Mouse (Mus musculus): ENCODE measurements around the gene Olfr43. TPM values are rescaled to one million over a fixed set of nuclear protein-coding genes. Genes with fewer than 3 reads are reported as not detected.

Olfr43 gene
- not detected in 2 replicates for polyA plus RNA-seq (2014; fragmentation: Nextera tagmentation; extraction: Ambion mirVana)

DNA sequence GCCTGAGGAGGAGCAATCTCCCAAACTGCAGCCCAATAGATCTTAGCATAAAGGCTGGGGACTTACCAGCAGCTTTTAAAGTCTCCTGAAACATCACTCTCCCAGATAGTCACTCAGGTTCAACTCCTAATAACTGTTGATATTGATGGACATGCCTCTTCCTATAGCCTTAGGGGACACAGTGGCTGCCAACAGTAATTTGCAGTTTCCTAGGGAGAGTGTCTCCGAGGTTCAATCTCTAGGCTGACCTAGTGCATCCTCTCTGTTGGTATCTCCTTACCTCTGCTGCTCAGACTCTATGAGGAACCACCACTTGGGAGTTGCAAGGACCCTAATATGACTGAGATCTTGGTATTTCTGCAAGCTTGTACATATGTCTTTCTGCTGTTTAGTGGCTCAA is at the start of gene Olfr43:
TSS of gene Olfr43 (minus strand) at position 101 of the 400 bp plus-strand sequence.
- ATAC-seq (replicated peaks; ENCODE audit: insufficient number of reproducible peaks, low FRiP score, low TSS enrichment) = no peak
- 28% methylated on average over 1 of the region's 1 CpGs for whole genome bisulfite sequencing (ENCODE audit: insufficient replicate concordance)
- no peak within 1 kb of the TSS for H3K27ac ChIP-seq (ENCODE audit: low read depth, low read length)
- no peaks in the 10 kb centered on the region for H3K36me3 ChIP-seq (ENCODE audit: control insufficient read depth, insufficient read depth, low read length)
- H3K4me1 ChIP-seq (ENCODE audit: control insufficient read depth, insufficient read depth, low read length) = no peaks in the 10 kb centered on the region
- no peaks in the 10 kb centered on the region for H3K27me3 ChIP-seq (ENCODE audit: control insufficient read depth, insufficient read depth, low read length)
- no peak within 1 kb of the TSS for H3K9ac ChIP-seq (ENCODE audit: low read depth, low read length)
- H3K9me3 ChIP-seq (replicated peaks; ENCODE audit: control insufficient read depth, low read length) = no peaks in the 10 kb centered on the region
- H3K4me2 ChIP-seq = no peak within 1 kb of the TSS
- no peak within 1 kb of the TSS for H3K4me3 ChIP-seq (ENCODE audit: low read depth, low read length)

DNA sequence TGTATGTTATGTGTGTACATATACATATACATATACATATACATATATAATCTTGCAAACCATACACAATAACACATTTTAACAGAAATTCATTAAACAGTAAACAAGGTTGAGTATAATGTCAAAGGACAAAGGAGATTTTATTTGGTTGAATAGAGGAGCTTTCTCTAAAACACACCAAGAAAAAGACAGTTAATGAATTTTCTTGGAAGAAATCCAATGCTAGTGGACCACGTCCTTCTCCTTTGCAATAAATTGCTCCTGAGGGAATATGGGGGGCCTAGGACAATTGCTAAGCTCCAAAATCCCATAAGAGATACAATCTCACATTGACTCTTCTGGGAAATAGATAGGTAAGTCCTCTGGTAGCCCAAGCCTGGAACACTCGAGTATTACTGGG is 48.3 kb upstream of the Olfr43 start, which contains the start of gene Olfr406:
TSS of gene Olfr406 (plus strand) at position 301 of the 400 bp plus-strand sequence.
- 45% methylated on average over 2 of the region's 2 CpGs for WGBS (ENCODE audit: insufficient replicate concordance)
- Histone ChIP-seq H3K4me3 (ENCODE audit: low read depth, low read length) (no peak within 1 kb of the TSS), H3K27me3 (ENCODE audit: control insufficient read depth, insufficient read depth, low read length) (no peaks in the 10 kb centered on the region), H3K4me2 (no peak within 1 kb of the TSS), H3K9ac (ENCODE audit: low read depth, low read length) (no peak within 1 kb of the TSS), H3K27ac (ENCODE audit: low read depth, low read length) (no peak within 1 kb of the TSS), H3K36me3 (ENCODE audit: control insufficient read depth, insufficient read depth, low read length) (no peaks in the 10 kb centered on the region), H3K9me3 (replicated peaks; ENCODE audit: control insufficient read depth, low read length) (peaks cover 4% of the 10 kb centered on the region), H3K4me1 (ENCODE audit: control insufficient read depth, insufficient read depth, low read length) (no peaks in the 10 kb centered on the region)
- ATAC-seq (replicated peaks; ENCODE audit: insufficient number of reproducible peaks, low FRiP score, low TSS enrichment) = no peak

DNA sequence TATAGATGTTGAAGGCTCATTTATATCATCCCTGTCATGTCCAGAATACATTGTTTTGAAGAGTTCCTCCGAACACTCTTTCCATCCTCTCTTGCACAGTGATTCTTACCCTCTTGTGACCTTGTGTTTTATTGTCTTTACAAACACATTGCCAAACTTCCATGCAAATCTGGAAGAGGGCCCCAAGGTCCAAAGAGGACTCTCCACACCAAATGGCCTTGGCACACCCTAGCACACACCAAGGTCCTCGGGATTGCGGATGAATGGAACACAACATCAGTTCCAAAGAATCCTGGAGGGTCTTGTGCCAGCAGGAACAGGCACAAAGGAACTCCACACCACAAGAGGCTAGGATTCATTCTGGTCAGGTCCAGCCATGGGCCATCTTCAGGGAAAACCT is 30.0 kb upstream of the Olfr43 start:
- H3K9me3 ChIP-seq (replicated peaks; ENCODE audit: control insufficient read depth, low read length) = peaks cover 5% of the 10 kb centered on the region; the same call in 1 of the 2 replicates
- no peaks in the 10 kb centered on the region for H3K27me3 ChIP-seq (ENCODE audit: control insufficient read depth, insufficient read depth, low read length)
- H3K4me1 ChIP-seq (ENCODE audit: control insufficient read depth, insufficient read depth, low read length) = no peaks in the 10 kb centered on the region
- 81% methylated on average over 3 of the region's 3 CpGs for WGBS (ENCODE audit: insufficient replicate concordance)
- no peak for ATAC-seq (replicated peaks; ENCODE audit: insufficient number of reproducible peaks, low FRiP score, low TSS enrichment)
- H3K36me3 ChIP-seq (ENCODE audit: control insufficient read depth, insufficient read depth, low read length) = no peaks in the 10 kb centered on the region
- H3K4me3 ChIP-seq (ENCODE audit: low read depth, low read length) = no peak overlapping the region
- H3K9ac ChIP-seq (ENCODE audit: low read depth, low read length) = no peak overlapping the region
- H3K4me2 ChIP-seq = no peak overlapping the region
- H3K27ac ChIP-seq (ENCODE audit: low read depth, low read length) = no peak overlapping the region

DNA sequence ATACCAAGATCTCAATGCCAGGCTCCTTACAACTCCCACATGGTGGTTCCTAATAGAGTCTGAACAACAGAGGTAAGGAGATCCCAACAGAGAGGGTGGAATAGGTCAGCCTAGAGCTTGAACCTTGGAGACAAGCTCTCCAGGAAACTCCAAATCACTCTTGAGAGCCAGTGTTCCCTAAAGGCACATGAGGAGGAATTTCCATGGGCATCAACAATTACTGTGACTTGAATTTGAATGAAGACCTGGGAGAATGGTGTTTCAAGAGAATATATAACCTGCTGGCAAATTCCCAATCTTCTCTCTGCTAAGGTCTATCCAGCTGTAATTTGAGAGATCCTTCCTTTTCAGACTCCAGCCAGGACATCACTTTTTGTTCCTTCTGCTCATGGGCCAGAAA is 25.2 kb downstream of the Olfr43 start, which contains the start of gene Olfr403:
TSS of gene Olfr403 (plus strand) at position 301 of the 400 bp plus-strand sequence.
- Histone ChIP-seq H3K36me3 (ENCODE audit: control insufficient read depth, insufficient read depth, low read length) (no peaks in the 10 kb centered on the region), H3K4me2 (no peak within 1 kb of the TSS), H3K4me3 (ENCODE audit: low read depth, low read length) (no peak within 1 kb of the TSS), H3K9ac (ENCODE audit: low read depth, low read length) (no peak within 1 kb of the TSS), H3K9me3 (replicated peaks; ENCODE audit: control insufficient read depth, low read length) (peaks cover 3% of the 10 kb centered on the region), H3K27me3 (ENCODE audit: control insufficient read depth, insufficient read depth, low read length) (no peaks in the 10 kb centered on the region), H3K27ac (ENCODE audit: low read depth, low read length) (no peak within 1 kb of the TSS), H3K4me1 (ENCODE audit: control insufficient read depth, insufficient read depth, low read length) (no peaks in the 10 kb centered on the region)
- no peak for ATAC-seq (replicated peaks; ENCODE audit: insufficient number of reproducible peaks, low FRiP score, low TSS enrichment)

DNA sequence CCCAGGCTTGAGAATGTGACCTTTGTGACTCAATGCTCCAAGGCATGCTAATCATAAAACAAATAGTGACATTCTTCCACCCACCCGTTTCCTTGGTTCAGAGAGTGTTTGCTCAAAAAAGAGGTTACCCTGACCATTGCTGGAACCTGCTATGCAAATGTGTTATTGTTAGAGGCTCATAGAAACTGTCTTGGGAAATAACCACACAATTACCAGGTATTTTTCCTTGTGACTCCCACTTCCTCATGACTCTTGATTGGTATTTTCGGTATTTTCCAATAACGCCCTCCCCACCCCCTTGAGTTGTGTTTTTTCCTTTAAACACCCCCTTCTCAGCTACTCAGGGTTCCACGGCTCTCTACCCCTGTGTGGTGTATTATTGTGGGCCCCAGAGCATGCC is 27.4 kb downstream of the Olfr43 start:
- ATAC-seq (replicated peaks; ENCODE audit: insufficient number of reproducible peaks, low FRiP score, low TSS enrichment) = no peak
- H3K4me3 ChIP-seq (ENCODE audit: low read depth, low read length) = no peak overlapping the region
- no peak overlapping the region for H3K4me2 ChIP-seq
- H3K36me3 ChIP-seq (ENCODE audit: control insufficient read depth, insufficient read depth, low read length) = no peaks in the 10 kb centered on the region
- WGBS (ENCODE audit: insufficient replicate concordance) = 66% methylated on average over 4 of the region's 4 CpGs
- no peaks in the 10 kb centered on the region for H3K4me1 ChIP-seq (ENCODE audit: control insufficient read depth, insufficient read depth, low read length)
- no peaks in the 10 kb centered on the region for H3K27me3 ChIP-seq (ENCODE audit: control insufficient read depth, insufficient read depth, low read length)
- H3K27ac ChIP-seq (ENCODE audit: low read depth, low read length) = no peak overlapping the region
- H3K9ac ChIP-seq (ENCODE audit: low read depth, low read length) = no peak overlapping the region
- H3K9me3 ChIP-seq (replicated peaks; ENCODE audit: control insufficient read depth, low read length) = peaks cover 3% of the 10 kb centered on the region; the same call in 1 of the 2 replicates

DNA sequence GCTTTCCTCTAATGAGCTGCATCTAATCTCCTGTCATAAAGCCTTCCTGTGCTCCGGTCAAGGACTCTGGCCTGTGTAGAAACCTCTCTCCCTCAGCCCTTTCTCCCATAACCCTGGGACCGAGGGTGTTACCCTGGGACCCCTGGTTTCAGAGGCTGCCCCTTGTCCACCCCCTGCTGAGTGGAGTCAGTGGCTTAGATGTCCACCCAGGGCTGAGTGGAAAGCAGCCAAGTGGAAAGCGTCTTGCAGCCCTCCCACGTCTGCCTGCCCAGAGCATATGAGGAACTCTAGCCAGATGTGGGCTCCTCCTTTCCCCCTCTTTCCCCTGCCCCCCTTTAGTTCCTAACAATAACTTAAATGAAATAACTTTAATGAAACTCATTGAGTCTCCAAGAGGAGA is 28.0 kb downstream of the Olfr43 start:
- H3K4me3 ChIP-seq (ENCODE audit: low read depth, low read length) = no peak overlapping the region
- no peak overlapping the region for H3K9ac ChIP-seq (ENCODE audit: low read depth, low read length)
- no peak for ATAC-seq (replicated peaks; ENCODE audit: insufficient number of reproducible peaks, low FRiP score, low TSS enrichment)
- 76% methylated on average over 4 of the region's 4 CpGs for WGBS (ENCODE audit: insufficient replicate concordance)
- H3K4me2 ChIP-seq = no peak overlapping the region
- peaks cover 3% of the 10 kb centered on the region; the same call in 1 of the 2 replicates for H3K9me3 ChIP-seq (replicated peaks; ENCODE audit: control insufficient read depth, low read length)
- no peak overlapping the region for H3K27ac ChIP-seq (ENCODE audit: low read depth, low read length)
- no peaks in the 10 kb centered on the region for H3K27me3 ChIP-seq (ENCODE audit: control insufficient read depth, insufficient read depth, low read length)
- no peaks in the 10 kb centered on the region for H3K36me3 ChIP-seq (ENCODE audit: control insufficient read depth, insufficient read depth, low read length)
- H3K4me1 ChIP-seq (ENCODE audit: control insufficient read depth, insufficient read depth, low read length) = no peaks in the 10 kb centered on the region

DNA sequence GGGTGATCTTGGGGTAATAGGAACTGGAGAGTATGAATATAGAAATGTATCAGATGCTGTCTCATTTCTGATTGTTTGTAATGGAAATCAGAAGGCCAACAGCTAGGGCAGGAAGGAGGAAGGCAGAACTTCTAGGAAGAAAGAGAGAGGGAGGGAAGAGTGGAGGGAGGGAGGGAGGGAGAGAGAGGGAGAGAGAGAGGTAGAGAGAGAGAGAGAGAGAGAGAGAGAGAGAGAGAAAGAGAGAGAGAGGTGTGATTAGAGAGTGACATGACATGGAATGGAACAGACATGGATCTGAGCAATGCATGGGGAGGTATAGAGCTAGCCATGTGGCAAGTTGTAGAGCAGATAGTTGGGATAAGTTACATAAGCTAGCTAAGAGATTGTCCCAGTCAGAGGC is 42.4 kb downstream of the Olfr43 start:
- Histone ChIP-seq H3K4me3 (ENCODE audit: low read depth, low read length) (no peak overlapping the region), H3K9me3 (replicated peaks; ENCODE audit: control insufficient read depth, low read length) (no peaks in the 10 kb centered on the region), H3K4me1 (ENCODE audit: control insufficient read depth, insufficient read depth, low read length) (no peaks in the 10 kb centered on the region), H3K4me2 (no peak overlapping the region), H3K9ac (ENCODE audit: low read depth, low read length) (no peak overlapping the region), H3K27ac (ENCODE audit: low read depth, low read length) (no peak overlapping the region), H3K27me3 (ENCODE audit: control insufficient read depth, insufficient read depth, low read length) (no peaks in the 10 kb centered on the region), H3K36me3 (ENCODE audit: control insufficient read depth, insufficient read depth, low read length) (no peaks in the 10 kb centered on the region)
- no peak for ATAC-seq (replicated peaks; ENCODE audit: insufficient number of reproducible peaks, low FRiP score, low TSS enrichment)

Other genes with a start within 250 kb of the Olfr43 start
- gene Olfr398, start 221.0 kb downstream of the Olfr43 start, polyA plus RNA-seq (2014; fragmentation: Nextera tagmentation; extraction: Ambion mirVana) = not detected in 2 replicates
- not detected in 2 replicates for gene Olfr139, start 154.8 kb downstream of the Olfr43 start, polyA plus RNA-seq (2014; fragmentation: Nextera tagmentation; extraction: Ambion mirVana)
- not detected in 2 replicates for gene Olfr399, start 154.8 kb downstream of the Olfr43 start, polyA plus RNA-seq (2014; fragmentation: Nextera tagmentation; extraction: Ambion mirVana)
- gene Zfp616, start 141.4 kb downstream of the Olfr43 start, polyA plus RNA-seq (2014; fragmentation: Nextera tagmentation; extraction: Ambion mirVana) = not detected in 2 replicates
- not detected in 2 replicates for gene Olfr401, start 97.7 kb downstream of the Olfr43 start, polyA plus RNA-seq (2014; fragmentation: Nextera tagmentation; extraction: Ambion mirVana)
- gene Olfr402, start 57.9 kb downstream of the Olfr43 start, polyA plus RNA-seq (2014; fragmentation: Nextera tagmentation; extraction: Ambion mirVana) = not detected in 2 replicates
- gene Olfr403, start 25.1 kb downstream of the Olfr43 start, polyA plus RNA-seq (2014; fragmentation: Nextera tagmentation; extraction: Ambion mirVana) = not detected in 2 replicates
- not detected in 2 replicates for gene Olfr406, start 48.4 kb upstream of the Olfr43 start, polyA plus RNA-seq (2014; fragmentation: Nextera tagmentation; extraction: Ambion mirVana)
- gene Olfr59, start 72.4 kb upstream of the Olfr43 start, polyA plus RNA-seq (2014; fragmentation: Nextera tagmentation; extraction: Ambion mirVana) = not detected in 2 replicates
- not detected in 2 replicates for gene Olfr410, start 126.7 kb upstream of the Olfr43 start, polyA plus RNA-seq (2014; fragmentation: Nextera tagmentation; extraction: Ambion mirVana)
- not detected in 2 replicates for gene Olfr411, start 141.3 kb upstream of the Olfr43 start, polyA plus RNA-seq (2014; fragmentation: Nextera tagmentation; extraction: Ambion mirVana)
- gene Olfr412, start 150.7 kb upstream of the Olfr43 start, polyA plus RNA-seq (2014; fragmentation: Nextera tagmentation; extraction: Ambion mirVana) = not detected in 2 replicates

All from heart, embryonic 11.5 days (tissue).